Mouse (Mus musculus): ENCODE results near the gene Cpsf4l. TPM values are rescaled to one million over a fixed set of nuclear protein-coding genes. Genes with fewer than 3 reads are reported as not detected.

The Cpsf4l gene
- 6.0 and 9.9 TPM in 2 replicates for total RNA-seq (2014; rRNA removed)
- polyA plus RNA-seq (2012; rRNA removed): 2.9 and 3.0 TPM in 2 replicates

DNA sequence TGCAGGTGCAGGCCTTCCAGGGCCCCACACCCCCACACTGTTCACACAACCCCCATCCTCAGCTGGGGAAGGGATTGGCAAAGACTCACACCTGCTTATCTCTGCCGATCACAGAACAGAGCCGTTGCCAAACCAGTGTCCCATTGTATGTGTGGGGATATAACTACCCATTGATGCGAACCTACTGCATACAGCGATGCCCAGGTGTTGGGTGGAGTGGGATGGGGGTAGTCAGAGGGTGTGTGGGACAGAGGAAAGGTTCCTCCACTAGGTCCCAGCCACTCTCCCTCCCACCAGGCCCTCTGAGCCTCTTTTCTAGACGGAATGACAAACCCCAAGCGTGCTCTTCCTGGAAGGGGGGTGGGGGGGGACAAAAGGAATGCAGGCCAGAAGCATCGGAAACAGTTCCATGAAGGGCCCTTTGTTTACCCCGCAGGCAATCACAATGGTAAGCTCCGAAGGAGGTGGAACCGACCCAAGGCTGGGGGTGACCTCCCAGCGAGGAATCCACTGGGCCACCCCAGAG, at the start of gene Cpsf4l:
Gene Cpsf4l (minus strand): TSS at position 287 of the 526 bp plus-strand sequence.
- Histone ChIP-seq H3K79me2 (ENCODE audit: control insufficient read depth, insufficient read depth, low read length) (no peaks in the 10 kb centered on the region), H3K9ac (ENCODE audit: low read depth, low read length) (peak within 1 kb of the TSS; percentile 47; the same call in 1 of the 2 replicates), H3K27me3 (ENCODE audit: control insufficient read depth, insufficient read depth, low read length) (no peaks in the 10 kb centered on the region), H3K27ac (replicated peaks; ENCODE audit: insufficient read depth, low read depth, low read length) (peak within 1 kb of the TSS; percentile 29), H3K4me1 (ENCODE audit: control insufficient read depth, insufficient read depth, low read length) (peaks cover 4% of the 10 kb centered on the region; the same call in 1 of the 2 replicates), H3K4me3 (ENCODE audit: insufficient read depth, low read depth, low read length) (peak within 1 kb of the TSS; percentile 63), H3K36me3 (ENCODE audit: control insufficient read depth, insufficient read depth, low read length) (no peaks in the 10 kb centered on the region)
- 57% methylated on average over 11 of the region's 11 CpGs for WGBS
- no peak for DNase-seq (ENCODE audit: extremely low read depth, low read depth, low spot score)
- TF ChIP-seq CTCF (IDR thresholded peaks at IDR 0.05; ENCODE audit: low read depth, low read length): no peak

- TF ChIP-seq CTCF (IDR thresholded peaks at IDR 0.05; ENCODE audit: low read depth, low read length) (no peak), POLR2A (IDR thresholded peaks at IDR 0.05; ENCODE audit: extremely low read depth, insufficient read depth, low read length) (no peak)
- H3K4me1 ChIP-seq (ENCODE audit: control insufficient read depth, insufficient read depth, low read length): no peaks in the 10 kb centered on the region
- H3K36me3 ChIP-seq (ENCODE audit: control insufficient read depth, insufficient read depth, low read length): no peaks in the 10 kb centered on the region
- 91% methylated on average over 5 of the region's 5 CpGs for WGBS
- DNase-seq (ENCODE audit: extremely low read depth, low read depth, low spot score): no peak
- no peak overlapping the region for H3K4me3 ChIP-seq (ENCODE audit: insufficient read depth, low read depth, low read length)
- H3K27me3 ChIP-seq (ENCODE audit: control insufficient read depth, insufficient read depth, low read length): no peaks in the 10 kb centered on the region
- H3K9ac ChIP-seq (ENCODE audit: low read depth, low read length): no peak overlapping the region
- no peaks in the 10 kb centered on the region for H3K79me2 ChIP-seq (ENCODE audit: control insufficient read depth, insufficient read depth, low read length)
- no peak overlapping the region for H3K27ac ChIP-seq (replicated peaks; ENCODE audit: insufficient read depth, low read depth, low read length)
Measured at GRCm38 (mm10) chr11:113758851-113759250, 49.0 kb upstream of the Cpsf4l start.

DNA sequence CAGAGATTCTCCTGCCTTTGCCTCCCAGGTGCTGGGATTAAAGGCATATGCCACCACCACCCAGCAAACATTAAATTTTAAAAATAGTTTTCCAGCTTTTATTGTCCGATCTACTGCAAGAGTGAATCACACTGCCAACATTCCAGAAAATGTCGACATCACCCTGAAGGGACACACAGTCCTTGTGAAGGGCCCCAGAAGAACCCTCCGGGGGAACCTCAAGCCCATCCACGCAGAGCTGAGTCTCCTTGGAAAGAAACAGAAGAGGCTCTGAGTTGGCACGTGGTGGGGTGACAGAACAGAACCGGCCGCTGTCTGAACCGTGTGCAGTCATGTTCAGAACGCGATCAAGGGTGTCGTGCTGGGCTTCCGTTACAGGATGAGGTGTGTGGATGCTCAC, 46.8 kb upstream of the Cpsf4l start:
- Histone ChIP-seq H3K27me3 (ENCODE audit: control insufficient read depth, insufficient read depth, low read length) (no peaks in the 10 kb centered on the region), H3K27ac (replicated peaks; ENCODE audit: insufficient read depth, low read depth, low read length) (no peak overlapping the region), H3K9ac (ENCODE audit: low read depth, low read length) (no peak overlapping the region), H3K4me3 (ENCODE audit: insufficient read depth, low read depth, low read length) (no peak overlapping the region), H3K36me3 (ENCODE audit: control insufficient read depth, insufficient read depth, low read length) (no peaks in the 10 kb centered on the region), H3K4me1 (ENCODE audit: control insufficient read depth, insufficient read depth, low read length) (no peaks in the 10 kb centered on the region), H3K79me2 (ENCODE audit: control insufficient read depth, insufficient read depth, low read length) (no peaks in the 10 kb centered on the region)
- no peak for DNase-seq (ENCODE audit: extremely low read depth, low read depth, low spot score)
- no peak for TF ChIP-seq CTCF (IDR thresholded peaks at IDR 0.05; ENCODE audit: low read depth, low read length)
- no peak for TF ChIP-seq POLR2A (IDR thresholded peaks at IDR 0.05; ENCODE audit: extremely low read depth, insufficient read depth, low read length)
- 91% methylated on average over 12 of the region's 12 CpGs for WGBS

GRCm38 (mm10) chr11:113755878-113756277, 46.1 kb upstream of the Cpsf4l start:
- Histone ChIP-seq H3K4me3 (ENCODE audit: insufficient read depth, low read depth, low read length) (no peak overlapping the region), H3K27me3 (ENCODE audit: control insufficient read depth, insufficient read depth, low read length) (no peaks in the 10 kb centered on the region), H3K4me1 (ENCODE audit: control insufficient read depth, insufficient read depth, low read length) (no peaks in the 10 kb centered on the region), H3K36me3 (ENCODE audit: control insufficient read depth, insufficient read depth, low read length) (no peaks in the 10 kb centered on the region), H3K9ac (ENCODE audit: low read depth, low read length) (no peak overlapping the region), H3K27ac (replicated peaks; ENCODE audit: insufficient read depth, low read depth, low read length) (no peak overlapping the region), H3K79me2 (ENCODE audit: control insufficient read depth, insufficient read depth, low read length) (no peaks in the 10 kb centered on the region)
- no peak for TF ChIP-seq POLR2A (IDR thresholded peaks at IDR 0.05; ENCODE audit: extremely low read depth, insufficient read depth, low read length)
- no peak for DNase-seq (ENCODE audit: extremely low read depth, low read depth, low spot score)
- 85% methylated on average over 14 of the region's 14 CpGs for WGBS

DNA sequence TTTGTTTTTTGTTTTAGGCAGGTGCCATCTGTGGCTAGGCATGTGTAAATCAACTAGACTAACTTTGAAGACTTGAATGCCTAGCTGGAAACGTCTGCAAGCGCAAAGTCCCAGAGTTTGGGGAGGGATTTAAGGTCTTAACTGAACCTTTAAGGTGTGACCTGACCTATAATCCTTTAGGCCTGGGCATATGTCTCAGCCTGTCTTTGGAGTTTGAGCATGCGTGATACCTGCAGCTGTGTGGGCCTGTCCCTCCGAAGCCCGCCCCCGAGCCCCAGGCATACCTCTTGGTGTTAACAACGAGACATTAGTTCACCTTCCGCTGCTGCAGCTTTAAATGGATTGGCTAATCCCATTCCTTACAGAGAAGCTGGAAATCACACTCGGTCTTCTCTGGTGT, 45.0 kb upstream of the Cpsf4l start:
- Histone ChIP-seq H3K79me2 (ENCODE audit: control insufficient read depth, insufficient read depth, low read length) (no peaks in the 10 kb centered on the region), H3K27ac (replicated peaks; ENCODE audit: insufficient read depth, low read depth, low read length) (no peak overlapping the region), H3K27me3 (ENCODE audit: control insufficient read depth, insufficient read depth, low read length) (no peaks in the 10 kb centered on the region), H3K9ac (ENCODE audit: low read depth, low read length) (no peak overlapping the region), H3K36me3 (ENCODE audit: control insufficient read depth, insufficient read depth, low read length) (no peaks in the 10 kb centered on the region), H3K4me1 (ENCODE audit: control insufficient read depth, insufficient read depth, low read length) (no peaks in the 10 kb centered on the region), H3K4me3 (ENCODE audit: insufficient read depth, low read depth, low read length) (no peak overlapping the region)
- WGBS: 92% methylated on average over 9 of the region's 9 CpGs
- DNase-seq (ENCODE audit: extremely low read depth, low read depth, low spot score): no peak
- TF ChIP-seq POLR2A (IDR thresholded peaks at IDR 0.05; ENCODE audit: extremely low read depth, insufficient read depth, low read length): no peak
- TF ChIP-seq CTCF (IDR thresholded peaks at IDR 0.05; ENCODE audit: low read depth, low read length): no peak

- no peak for TF ChIP-seq POLR2A (IDR thresholded peaks at IDR 0.05; ENCODE audit: extremely low read depth, insufficient read depth, low read length)
- TF ChIP-seq CTCF (IDR thresholded peaks at IDR 0.05; ENCODE audit: low read depth, low read length): no peak
- 96% methylated on average over 10 of the region's 10 CpGs for WGBS
- Histone ChIP-seq H3K79me2 (ENCODE audit: control insufficient read depth, insufficient read depth, low read length) (peaks cover 7% of the 10 kb centered on the region), H3K27me3 (ENCODE audit: control insufficient read depth, insufficient read depth, low read length) (no peaks in the 10 kb centered on the region), H3K4me3 (ENCODE audit: insufficient read depth, low read depth, low read length) (no peak overlapping the region), H3K36me3 (ENCODE audit: control insufficient read depth, insufficient read depth, low read length) (no peaks in the 10 kb centered on the region), H3K4me1 (ENCODE audit: control insufficient read depth, insufficient read depth, low read length) (peaks cover 8% of the 10 kb centered on the region), H3K27ac (replicated peaks; ENCODE audit: insufficient read depth, low read depth, low read length) (no peak overlapping the region), H3K9ac (ENCODE audit: low read depth, low read length) (no peak overlapping the region)
- DNase-seq (ENCODE audit: extremely low read depth, low read depth, low spot score): no peak
Measured at GRCm38 (mm10) chr11:113752685-113753430, 43.0 kb upstream of the Cpsf4l start.
